Mouse (Mus musculus) adrenal gland, adult 2 months (tissue): ENCODE data around the gene Csrp1. TPM values are rescaled to one million over a fixed set of nuclear protein-coding genes. Genes with fewer than 3 reads are reported as not detected.

ENCODE experiments used
- DNase-seq: peaks from one replicate; pipeline ENCODE4 v3.0.0; 2021
- polyA plus RNA-seq: library from polyadenylated mRNA; depleted of rRNA; stranded (reverse); fragments of >200 nt; gene quantifications from 2 replicates; pipeline ENCODE4 v1.2.3, GENCODE M21; 2012
- total RNA-seq, 2 experiments: library from RNA; stranded (reverse); gene quantifications; 2 replicates each; pipeline ENCODE4 v1.2.3; 2021

Gene Csrp1
- total and polyA plus RNA-seq, 3 experiments, result 65.7 to 133 (median 68.0) TPM

- no peak for DNase-seq
Observed at GRCm38 (mm10) chr1:135698046-135698445, 21.8 kb upstream of the Csrp1 start.

- DNase-seq, result no peak
Observed at GRCm38 (mm10) chr1:135698451-135698921, 21.4 kb upstream of the Csrp1 start.

GRCm38 (mm10) chr1:135698996-135699705, 20.7 kb upstream of the Csrp1 start:
- peak; percentile 87 for DNase-seq

GRCm38 (mm10) chr1:135699892-135700291, 20.0 kb upstream of the Csrp1 start:
- DNase-seq, result no peak

- DNase-seq, result peak; percentile 73
Observed at GRCm38 (mm10) chr1:135700605-135701004, 19.3 kb upstream of the Csrp1 start.

GRCm38 (mm10) chr1:135701314-135701713, 18.5 kb upstream of the Csrp1 start:
- no peak for DNase-seq

GRCm38 (mm10) chr1:135702722-135703121, 17.1 kb upstream of the Csrp1 start:
- no peak for DNase-seq

GRCm38 (mm10) chr1:135704317-135704821, 15.5 kb upstream of the Csrp1 start:
- DNase-seq, result no peak

- no peak for DNase-seq
Observed at GRCm38 (mm10) chr1:135708369-135708768, 11.5 kb upstream of the Csrp1 start.

- peak; percentile 43 for DNase-seq
Observed at GRCm38 (mm10) chr1:135711126-135711525, 8.7 kb upstream of the Csrp1 start.

GRCm38 (mm10) chr1:135714028-135714815, 5.6 kb upstream of the Csrp1 start:
- DNase-seq, result no peak

GRCm38 (mm10) chr1:135714901-135715609, 4.8 kb upstream of the Csrp1 start:
- DNase-seq, result no peak

- peak; percentile 54 for DNase-seq
Observed at GRCm38 (mm10) chr1:135719486-135719885, 375 bp upstream of the Csrp1 start.

GRCm38 (mm10) chr1:135723016-135723415, 3.2 kb downstream of the Csrp1 start:
- DNase-seq, result no peak

GRCm38 (mm10) chr1:135724134-135724533, 4.3 kb downstream of the Csrp1 start:
- no peak for DNase-seq

- no peak for DNase-seq
Observed at GRCm38 (mm10) chr1:135725324-135725723, 5.5 kb downstream of the Csrp1 start.

- DNase-seq, result no peak
Observed at GRCm38 (mm10) chr1:135725936-135726335, 6.1 kb downstream of the Csrp1 start.

GRCm38 (mm10) chr1:135728631-135729366, 8.9 kb downstream of the Csrp1 start:
- peak; percentile 90 for DNase-seq

- no peak for DNase-seq
Observed at GRCm38 (mm10) chr1:135729367-135729713, 9.5 kb downstream of the Csrp1 start.

- no peak for DNase-seq
Observed at GRCm38 (mm10) chr1:135729821-135730220, 10.0 kb downstream of the Csrp1 start.

GRCm38 (mm10) chr1:135730296-135730695, 10.4 kb downstream of the Csrp1 start:
- no peak for DNase-seq

GRCm38 (mm10) chr1:135731393-135731792, 11.5 kb downstream of the Csrp1 start:
- DNase-seq, result no peak
